Mouse (Mus musculus): ENCODE measurements around the gene Wdr60. TPM values are rescaled to one million over a fixed set of nuclear protein-coding genes. Genes with fewer than 3 reads are reported as not detected.

The Wdr60 gene
- polyA plus RNA-seq, 1 experiment from 2014 or later, result 21.1 TPM

DNA sequence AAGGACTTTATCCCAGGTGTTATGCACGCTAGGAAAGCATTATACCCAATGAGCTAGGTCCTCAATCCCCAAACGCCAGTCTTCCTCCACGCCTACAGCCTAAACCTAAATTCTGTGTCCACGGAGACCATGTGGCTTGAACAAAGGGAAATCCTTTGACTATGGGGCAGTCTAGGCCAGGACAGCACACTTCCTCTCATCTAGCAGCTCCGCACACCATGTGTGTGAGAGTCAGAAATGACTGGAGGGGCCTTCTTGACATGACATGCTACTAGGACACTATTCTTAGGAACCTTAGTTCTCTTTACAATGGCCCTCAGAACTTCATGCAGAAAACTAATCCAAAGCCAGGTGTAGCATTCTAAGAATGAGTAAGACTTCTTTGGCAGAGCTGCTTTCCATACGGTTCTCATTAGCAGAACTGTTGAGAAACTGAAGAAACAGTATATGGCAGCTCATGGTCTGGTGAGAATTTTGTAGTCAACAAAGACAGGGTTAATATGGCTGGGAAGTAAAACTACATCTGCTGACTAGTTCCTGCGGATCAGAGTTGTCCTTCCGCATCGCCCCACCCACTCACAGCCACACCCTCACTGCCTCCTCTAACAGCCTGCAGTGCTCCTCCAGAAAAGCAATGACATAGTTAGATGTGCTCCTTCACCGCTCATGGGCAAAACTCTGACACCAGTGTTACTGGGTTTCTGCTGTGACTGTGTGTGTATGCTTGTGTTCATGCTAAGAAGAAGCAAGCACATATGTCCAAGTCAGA lies 36.3 kb downstream of the Wdr60 start:
- no peaks in the 10 kb centered on the region for H3K9me3 ChIP-seq (replicated peaks; ENCODE audit: control insufficient read depth, low read length, poor library complexity, severe bottlenecking)
- H3K4me1 ChIP-seq (ENCODE audit: control insufficient read depth, insufficient read depth, low read length), result no peaks in the 10 kb centered on the region
- H3K27ac ChIP-seq (ENCODE audit: low read length), result no peak overlapping the region
- WGBS, result 91% methylated on average over 10 of the region's 10 CpGs
- no peak overlapping the region for H3K4me3 ChIP-seq (ENCODE audit: low read depth, low read length)
- H3K9ac ChIP-seq (ENCODE audit: low read depth, low read length), result no peak overlapping the region
- no peaks in the 10 kb centered on the region for H3K27me3 ChIP-seq (ENCODE audit: control insufficient read depth, insufficient read depth, low read depth, low read length)
- H3K36me3 ChIP-seq (ENCODE audit: control insufficient read depth, insufficient read depth, low read length), result peaks cover 13% of the 10 kb centered on the region
- ATAC-seq, result no peak
- no peak overlapping the region for H3K4me2 ChIP-seq (ENCODE audit: low read length)

DNA sequence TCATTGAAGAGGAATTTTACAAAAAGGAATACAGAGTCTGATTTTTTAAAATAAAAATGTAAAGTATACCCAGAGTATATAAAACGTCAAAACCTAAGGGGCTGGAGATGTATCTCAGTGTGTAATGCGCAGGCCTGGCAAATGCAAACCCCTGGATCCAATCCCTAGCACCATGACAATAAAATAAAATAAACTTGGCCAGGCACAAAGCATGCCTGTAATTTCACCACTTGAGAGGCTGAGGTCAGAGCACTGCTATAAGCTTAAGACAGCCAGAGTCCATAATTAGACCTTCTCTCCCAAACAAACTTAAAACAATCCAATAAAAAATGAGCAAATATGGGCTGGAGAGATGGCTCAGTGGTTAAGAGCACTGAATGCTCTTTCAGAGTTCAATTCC lies 39.7 kb downstream of the Wdr60 start:
- Histone ChIP-seq H3K9me3 (replicated peaks; ENCODE audit: control insufficient read depth, low read length, poor library complexity, severe bottlenecking) (no peaks in the 10 kb centered on the region), H3K4me2 (ENCODE audit: low read length) (no peak overlapping the region), H3K36me3 (ENCODE audit: control insufficient read depth, insufficient read depth, low read length) (peaks cover 18% of the 10 kb centered on the region), H3K27ac (ENCODE audit: low read length) (no peak overlapping the region), H3K27me3 (ENCODE audit: control insufficient read depth, insufficient read depth, low read depth, low read length) (no peaks in the 10 kb centered on the region), H3K9ac (ENCODE audit: low read depth, low read length) (no peak overlapping the region), H3K4me1 (ENCODE audit: control insufficient read depth, insufficient read depth, low read length) (no peaks in the 10 kb centered on the region), H3K4me3 (ENCODE audit: low read depth, low read length) (no peak overlapping the region)
- no peak for ATAC-seq
- 95% methylated on average over 2 of the region's 2 CpGs for WGBS

DNA sequence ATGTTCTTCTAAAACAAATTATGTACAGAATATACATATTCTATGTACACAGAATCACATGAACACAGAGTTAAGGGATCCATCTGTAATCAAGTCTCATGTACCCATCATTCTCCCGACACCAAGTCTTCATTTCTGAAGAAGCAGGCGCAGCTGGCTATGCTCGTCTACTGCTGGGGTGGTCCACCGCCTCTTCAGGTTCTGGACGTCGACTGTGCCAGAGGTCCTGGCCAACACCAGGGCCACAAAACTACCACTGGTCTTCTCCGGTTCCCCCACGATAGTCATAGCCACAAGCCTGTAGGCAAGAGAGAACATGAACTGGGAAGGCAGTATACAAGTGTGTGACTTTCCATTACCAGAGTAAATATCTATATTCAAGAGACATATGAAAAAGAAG lies 55.3 kb downstream of the Wdr60 start:
- Histone ChIP-seq H3K27me3 (ENCODE audit: control insufficient read depth, insufficient read depth, low read depth, low read length) (no peaks in the 10 kb centered on the region), H3K4me1 (ENCODE audit: control insufficient read depth, insufficient read depth, low read length) (no peaks in the 10 kb centered on the region), H3K9ac (ENCODE audit: low read depth, low read length) (no peak overlapping the region), H3K4me3 (ENCODE audit: low read depth, low read length) (no peak overlapping the region), H3K9me3 (replicated peaks; ENCODE audit: control insufficient read depth, low read length, poor library complexity, severe bottlenecking) (no peaks in the 10 kb centered on the region), H3K27ac (ENCODE audit: low read length) (no peak overlapping the region), H3K4me2 (ENCODE audit: low read length) (no peak overlapping the region), H3K36me3 (ENCODE audit: control insufficient read depth, insufficient read depth, low read length) (peaks cover 18% of the 10 kb centered on the region)
- 94% methylated on average over 8 of the region's 8 CpGs for WGBS
- no peak for ATAC-seq

DNA sequence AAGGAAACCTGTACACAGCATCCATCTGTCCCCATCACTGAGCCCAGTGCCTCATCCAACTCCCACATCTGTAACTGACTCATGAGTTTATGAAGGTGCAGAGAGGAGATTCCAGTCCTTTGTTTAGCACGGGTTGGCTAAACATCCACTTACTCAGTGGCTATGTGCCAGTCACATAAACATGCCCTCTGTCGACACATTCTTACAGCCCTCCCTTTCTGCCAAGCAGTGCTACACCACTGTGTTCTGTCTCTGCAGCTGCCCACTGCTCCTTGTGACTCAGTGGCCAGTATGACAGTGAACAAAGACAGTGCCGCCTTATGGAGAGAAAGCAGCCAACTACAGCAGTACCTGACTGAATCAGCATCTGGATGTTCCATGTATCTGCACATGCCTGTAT lies 57.1 kb downstream of the Wdr60 start:
- 88% methylated on average over 3 of the region's 3 CpGs for WGBS
- no peak for ATAC-seq

DNA sequence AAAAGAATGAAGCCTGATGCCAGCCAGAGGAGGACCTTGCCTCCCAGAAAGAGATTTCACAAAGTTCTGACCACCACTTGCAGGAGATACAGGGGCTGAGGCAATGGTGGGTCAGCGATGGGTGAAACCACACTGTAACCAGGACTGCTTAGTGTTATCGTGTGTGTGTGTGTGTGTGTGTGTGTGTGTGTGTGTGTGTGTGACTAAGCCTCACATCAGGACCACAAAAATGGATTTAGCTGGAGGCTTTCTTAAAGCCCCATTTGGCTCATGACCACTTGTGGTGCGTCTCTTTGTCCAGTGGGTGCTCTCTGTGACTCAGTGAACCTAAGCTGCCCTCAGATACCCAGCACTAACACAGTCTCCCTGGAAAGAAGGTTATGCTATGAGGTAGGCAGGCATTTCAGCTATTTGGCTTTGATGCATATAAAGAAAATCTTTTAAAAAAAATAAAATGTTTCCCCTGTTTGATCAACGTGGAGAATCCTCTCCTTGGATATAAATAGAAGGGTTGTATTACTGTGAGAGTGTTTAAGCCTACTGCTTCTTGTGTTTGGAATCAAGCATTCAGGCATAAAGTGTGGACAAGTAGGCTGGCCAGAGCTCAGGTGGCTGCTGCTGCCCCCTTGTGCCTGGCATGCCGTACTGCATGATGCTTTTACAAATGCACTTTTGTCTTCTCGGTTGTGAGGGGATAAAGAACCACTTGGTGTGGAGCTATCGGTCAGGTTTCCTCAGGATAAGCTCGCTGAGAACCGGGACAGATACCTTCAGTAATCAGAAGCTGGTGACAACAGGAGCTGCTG lies 60.4 kb downstream of the Wdr60 start:
- Histone ChIP-seq H3K4me3 (ENCODE audit: low read depth, low read length) (no peak overlapping the region), H3K4me2 (ENCODE audit: low read length) (no peak overlapping the region), H3K9ac (ENCODE audit: low read depth, low read length) (no peak overlapping the region), H3K27me3 (ENCODE audit: control insufficient read depth, insufficient read depth, low read depth, low read length) (no peaks in the 10 kb centered on the region), H3K27ac (ENCODE audit: low read length) (no peak overlapping the region), H3K36me3 (ENCODE audit: control insufficient read depth, insufficient read depth, low read length) (no peaks in the 10 kb centered on the region), H3K9me3 (replicated peaks; ENCODE audit: control insufficient read depth, low read length, poor library complexity, severe bottlenecking) (no peaks in the 10 kb centered on the region), H3K4me1 (ENCODE audit: control insufficient read depth, insufficient read depth, low read length) (no peaks in the 10 kb centered on the region)
- ATAC-seq, result peak; percentile 80
- WGBS, result 30% methylated on average over 9 of the region's 9 CpGs

More for the DNA sequence above, 57.1 kb downstream of the Wdr60 start:
- no peak overlapping the region for H3K4me2 ChIP-seq (ENCODE audit: low read length)
- H3K27me3 ChIP-seq (ENCODE audit: control insufficient read depth, insufficient read depth, low read depth, low read length), result no peaks in the 10 kb centered on the region
- H3K36me3 ChIP-seq (ENCODE audit: control insufficient read depth, insufficient read depth, low read length), result peaks cover 10% of the 10 kb centered on the region
- H3K27ac ChIP-seq (ENCODE audit: low read length), result no peak overlapping the region
- no peaks in the 10 kb centered on the region for H3K9me3 ChIP-seq (replicated peaks; ENCODE audit: control insufficient read depth, low read length, poor library complexity, severe bottlenecking)
- H3K4me3 ChIP-seq (ENCODE audit: low read depth, low read length), result no peak overlapping the region
- no peaks in the 10 kb centered on the region for H3K4me1 ChIP-seq (ENCODE audit: control insufficient read depth, insufficient read depth, low read length)
- no peak overlapping the region for H3K9ac ChIP-seq (ENCODE audit: low read depth, low read length)

DNA sequence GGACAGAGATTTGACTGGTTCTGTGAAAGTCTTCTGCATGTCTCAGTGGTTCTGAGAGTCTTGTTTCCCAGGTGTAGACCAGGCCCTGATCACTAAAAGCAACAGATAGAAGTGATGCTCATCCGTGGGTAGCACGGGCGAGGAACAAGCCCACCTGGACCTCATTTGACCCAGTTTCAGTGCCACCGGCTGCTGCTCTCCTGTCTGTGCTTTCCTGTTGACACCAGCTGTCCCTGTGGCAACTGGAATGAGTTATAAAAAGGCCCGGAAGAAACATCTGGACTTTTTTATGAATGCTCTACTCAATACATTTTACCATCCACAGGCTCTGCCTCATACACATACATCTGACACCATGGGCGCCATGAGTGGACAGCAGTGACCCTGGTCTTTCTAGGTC lies 64.0 kb downstream of the Wdr60 start:
- Histone ChIP-seq H3K27ac (ENCODE audit: low read length) (no peak overlapping the region), H3K4me1 (ENCODE audit: control insufficient read depth, insufficient read depth, low read length) (no peaks in the 10 kb centered on the region), H3K4me2 (ENCODE audit: low read length) (no peak overlapping the region), H3K36me3 (ENCODE audit: control insufficient read depth, insufficient read depth, low read length) (no peaks in the 10 kb centered on the region), H3K4me3 (ENCODE audit: low read depth, low read length) (no peak overlapping the region), H3K9ac (ENCODE audit: low read depth, low read length) (no peak overlapping the region), H3K9me3 (replicated peaks; ENCODE audit: control insufficient read depth, low read length, poor library complexity, severe bottlenecking) (no peaks in the 10 kb centered on the region), H3K27me3 (ENCODE audit: control insufficient read depth, insufficient read depth, low read depth, low read length) (no peaks in the 10 kb centered on the region)
- no peak for ATAC-seq
- 92% methylated on average over 6 of the region's 6 CpGs for WGBS

DNA sequence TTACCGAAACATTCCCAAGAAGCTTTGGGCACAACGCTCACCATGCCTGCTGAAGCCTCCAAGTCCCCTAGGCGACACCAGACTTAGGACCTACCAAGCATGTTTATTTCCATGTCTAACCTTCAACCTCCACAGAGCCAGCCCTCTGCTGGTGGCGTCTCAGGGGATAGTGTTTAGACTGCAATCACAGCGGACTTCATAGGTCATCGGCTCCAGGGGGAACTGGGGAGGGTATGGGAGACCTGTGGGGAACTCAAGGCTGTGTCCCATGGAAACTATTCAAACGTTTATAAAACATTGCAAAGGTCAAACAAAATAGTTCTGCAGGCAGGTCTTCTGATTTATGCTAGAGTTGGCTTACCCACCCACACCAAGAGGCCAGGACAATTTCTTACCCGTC lies 66.6 kb downstream of the Wdr60 start:
- H3K4me2 ChIP-seq (ENCODE audit: low read length), result no peak overlapping the region
- H3K36me3 ChIP-seq (ENCODE audit: control insufficient read depth, insufficient read depth, low read length), result no peaks in the 10 kb centered on the region
- no peak overlapping the region for H3K9ac ChIP-seq (ENCODE audit: low read depth, low read length)
- no peak overlapping the region for H3K27ac ChIP-seq (ENCODE audit: low read length)
- H3K4me3 ChIP-seq (ENCODE audit: low read depth, low read length), result no peak overlapping the region
- ATAC-seq, result no peak
- H3K9me3 ChIP-seq (replicated peaks; ENCODE audit: control insufficient read depth, low read length, poor library complexity, severe bottlenecking), result no peaks in the 10 kb centered on the region
- H3K27me3 ChIP-seq (ENCODE audit: control insufficient read depth, insufficient read depth, low read depth, low read length), result no peaks in the 10 kb centered on the region
- 82% methylated on average over 8 of the region's 8 CpGs for WGBS
- no peaks in the 10 kb centered on the region for H3K4me1 ChIP-seq (ENCODE audit: control insufficient read depth, insufficient read depth, low read length)

DNA sequence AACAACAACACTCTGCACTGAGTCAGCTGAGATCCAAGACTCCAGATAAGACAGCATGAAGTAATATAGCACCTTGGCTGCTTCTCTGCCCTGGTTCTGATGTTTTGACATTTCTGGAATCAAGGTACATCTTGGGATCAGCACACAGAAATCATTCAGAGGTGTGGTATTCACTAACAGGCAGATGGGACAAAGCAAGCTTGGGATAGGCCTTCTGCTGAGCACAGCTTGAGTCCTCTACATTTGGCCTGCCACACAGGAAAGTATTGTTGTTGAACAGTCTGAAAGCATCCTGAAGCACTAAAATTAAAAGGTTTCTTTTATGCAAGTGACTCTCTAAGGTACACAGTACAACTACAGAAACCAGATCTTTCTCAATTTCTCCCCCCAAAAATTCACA lies 68.2 kb downstream of the Wdr60 start:
- H3K4me2 ChIP-seq (ENCODE audit: low read length), result no peak overlapping the region
- H3K9ac ChIP-seq (ENCODE audit: low read depth, low read length), result no peak overlapping the region
- no peaks in the 10 kb centered on the region for H3K36me3 ChIP-seq (ENCODE audit: control insufficient read depth, insufficient read depth, low read length)
- H3K9me3 ChIP-seq (replicated peaks; ENCODE audit: control insufficient read depth, low read length, poor library complexity, severe bottlenecking), result no peaks in the 10 kb centered on the region
- no peak for ATAC-seq
- H3K27ac ChIP-seq (ENCODE audit: low read length), result no peak overlapping the region
- no peaks in the 10 kb centered on the region for H3K27me3 ChIP-seq (ENCODE audit: control insufficient read depth, insufficient read depth, low read depth, low read length)
- H3K4me3 ChIP-seq (ENCODE audit: low read depth, low read length), result no peak overlapping the region
- no peaks in the 10 kb centered on the region for H3K4me1 ChIP-seq (ENCODE audit: control insufficient read depth, insufficient read depth, low read length)

DNA sequence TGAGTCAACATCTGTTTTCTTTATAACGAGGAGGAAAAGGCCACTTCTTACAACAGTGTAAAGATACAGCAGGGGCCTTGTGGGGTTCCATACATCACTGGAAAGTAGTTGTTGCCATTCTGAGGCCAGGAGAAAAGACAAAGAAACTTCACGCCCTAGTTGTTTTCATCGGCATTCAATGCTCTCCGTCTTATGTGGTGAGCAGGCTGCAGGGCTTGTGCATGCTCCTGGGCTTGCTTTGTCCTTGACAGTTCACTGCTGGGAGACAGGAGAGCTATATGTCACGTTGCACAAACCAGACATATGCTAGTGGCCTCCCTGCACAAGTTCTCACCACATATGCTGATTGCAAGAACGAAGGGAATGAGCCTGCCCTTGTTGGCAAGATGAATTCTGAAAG lies 68.9 kb downstream of the Wdr60 start:
- ATAC-seq, result no peak

More for the DNA sequence above, 68.9 kb downstream of the Wdr60 start:
- H3K9me3 ChIP-seq (replicated peaks; ENCODE audit: control insufficient read depth, low read length, poor library complexity, severe bottlenecking), result no peaks in the 10 kb centered on the region
- 48% methylated on average over 6 of the region's 6 CpGs for WGBS
- no peak overlapping the region for H3K4me3 ChIP-seq (ENCODE audit: low read depth, low read length)
- no peaks in the 10 kb centered on the region for H3K36me3 ChIP-seq (ENCODE audit: control insufficient read depth, insufficient read depth, low read length)
- H3K9ac ChIP-seq (ENCODE audit: low read depth, low read length), result no peak overlapping the region
- no peaks in the 10 kb centered on the region for H3K4me1 ChIP-seq (ENCODE audit: control insufficient read depth, insufficient read depth, low read length)
- no peak overlapping the region for H3K27ac ChIP-seq (ENCODE audit: low read length)
- no peaks in the 10 kb centered on the region for H3K27me3 ChIP-seq (ENCODE audit: control insufficient read depth, insufficient read depth, low read depth, low read length)
- H3K4me2 ChIP-seq (ENCODE audit: low read length), result no peak overlapping the region
